Mouse (Mus musculus): ENCODE measurements around the gene Ankrd54. TPM values are rescaled to one million over a fixed set of nuclear protein-coding genes. Genes with fewer than 3 reads are reported as not detected.
A peak's percentile ranks its signal among the peaks of the same experiment; 100 is the strongest.

The Ankrd54 gene
- total RNA-seq (2012; rRNA removed) (37.1 and 38.6 TPM in 2 replicates), total RNA-seq (2014; rRNA removed) (23.1 and 26.4 TPM in 2 replicates), polyA plus RNA-seq (2012; ENCODE audit: insufficient read length, low read depth) (21.8 and 22.8 TPM in 2 replicates)

GRCm38 (mm10) chr15:79062376-79063159 is at the start of gene Ankrd54:
Ankrd54 (minus strand) TSS chr15:79062893.
- H3K27me3 ChIP-seq (replicated peaks): no peaks in the 10 kb centered on the region
- dilution Hi-C loops (cut with MboI; ENCODE audit: extremely low pct_ligation_motif_present, extremely low pct_unique_long_range_greater_than_20kb, low sequenced_read_pairs) (no loop called here), in situ Hi-C loops (cut with MboI; ENCODE audit: low pct_ligation_motif_present, low pct_unique_long_range_greater_than_20kb, low sequenced_read_pairs) (no loop called here)
- DNase-seq (ENCODE audit: extremely low read depth): peak; percentile 100
- H3K79me2 ChIP-seq (replicated peaks; ENCODE audit: control insufficient read depth, extremely low read depth, insufficient read depth, poor library complexity, severe bottlenecking): peaks cover 17% of the 10 kb centered on the region
- H3K4me1 ChIP-seq (ENCODE audit: control insufficient read depth in 1 of 2, insufficient read depth in 2 of 2): peaks cover 17 to 52% of the 10 kb centered on the region in 2 experiments
- peak within 1 kb of the TSS; percentile 90 for H3K4me2 ChIP-seq (ENCODE audit: insufficient read depth, low read depth, poor library complexity, severe bottlenecking)
- H3K4me3 ChIP-seq (replicated peaks in 1 of 3; ENCODE audit: low read depth in 2 of 3, low read length in 2 of 3, poor library complexity in 1 of 3): peak within 1 kb of the TSS; percentile 86 to 96 (median 94)
- peaks cover 12% of the 10 kb centered on the region for H3K9me3 ChIP-seq (replicated peaks; ENCODE audit: low read length)
- H3K36me3 ChIP-seq (replicated peaks in 1 of 2; ENCODE audit: control insufficient read depth in 1 of 2, insufficient read depth in 1 of 2, low read length in 1 of 2): peaks cover 34 to 37% of the 10 kb centered on the region in 2 experiments
- peak within 1 kb of the TSS; percentile 90 for H3K9ac ChIP-seq (ENCODE audit: insufficient read depth, low read depth)
- H3K27ac ChIP-seq (ENCODE audit: insufficient read depth, low read depth): peak within 1 kb of the TSS; percentile 63
- TF ChIP-seq HCFC1 (IDR thresholded peaks at IDR 0.05; ENCODE audit: low read depth, low read length) (peak; percentile 74; the same call in 1 of the 2 replicates), ETS1 (conservative IDR thresholded peaks at IDR 0.05; ENCODE audit: low read depth, low read length) (no peak), TBP (conservative IDR thresholded peaks at IDR 0.05; ENCODE audit: low read depth, low read length) (peak; percentile 83), SIN3A (IDR thresholded peaks at IDR 0.05; ENCODE audit: low read length) (peak; percentile 87), ZC3H11A (IDR thresholded peaks at IDR 0.05; ENCODE audit: low read depth, low read length) (no peak), CHD1 (IDR thresholded peaks at IDR 0.05; ENCODE audit: low read depth, low read length) (no peak), RAD21 (IDR thresholded peaks at IDR 0.05; ENCODE audit: low read depth, low read length) (no peak), MXI1 (IDR thresholded peaks at IDR 0.05; ENCODE audit: low read depth, low read length) (peak; percentile 93), JUND (conservative IDR thresholded peaks at IDR 0.05; ENCODE audit: low read depth, low read length) (no peak), CHD2 (IDR thresholded peaks at IDR 0.05; ENCODE audit: low read length) (peak; percentile 98), BHLHE40 (IDR thresholded peaks at IDR 0.05; ENCODE audit: low read depth, low read length) (no peak), ZNF384 (IDR thresholded peaks at IDR 0.05; ENCODE audit: low read depth, low read length) (no peak), NRF1 (IDR thresholded peaks at IDR 0.05; ENCODE audit: low read depth, low read length) (peak; percentile 60), EP300 (IDR thresholded peaks at IDR 0.05; ENCODE audit: low read length) (no peak), MAX (IDR thresholded peaks at IDR 0.05; ENCODE audit: low read length) (no peak; the same call in 1 of the 2 replicates), ELF1 (IDR thresholded peaks at IDR 0.05; ENCODE audit: low read depth, low read length) (peak; percentile 67; the same call in 1 of the 2 replicates), RCOR1 (conservative IDR thresholded peaks at IDR 0.05; ENCODE audit: low read depth, low read length) (no peak), KAT2A (IDR thresholded peaks at IDR 0.05; ENCODE audit: insufficient replicate concordance, low read length) (0 out of 2 replicates have a peak, but pooled peaks have one; percentile 77), MEF2A (IDR thresholded peaks at IDR 0.05; ENCODE audit: borderline replicate concordance, low read depth, low read length) (no peak), PAX5 (IDR thresholded peaks at IDR 0.05; ENCODE audit: low read length) (no peak), USF2 (conservative IDR thresholded peaks at IDR 0.05; ENCODE audit: low read depth, low read length) (no peak), POLR2A (IDR thresholded peaks at IDR 0.05; ENCODE audit: low read depth, low read length) (peak; percentile 78; the same call in 1 of the 2 replicates), GABPA (IDR thresholded peaks at IDR 0.05; ENCODE audit: insufficient replicate concordance, low read depth, low read length) (no peak), IRF4 (IDR thresholded peaks at IDR 0.05; ENCODE audit: low read depth, low read length) (no peak), MAFK (IDR thresholded peaks at IDR 0.05; ENCODE audit: insufficient replicate concordance, low read length) (no peak), NELFE (IDR thresholded peaks at IDR 0.05; ENCODE audit: low read depth, low read length) (peak; percentile 58; the same call in 1 of the 2 replicates), TCF12 (IDR thresholded peaks at IDR 0.05; ENCODE audit: low read depth, low read length) (peak; percentile 41; the same call in 1 of the 2 replicates), MAZ (IDR thresholded peaks at IDR 0.05; ENCODE audit: low read depth, low read length) (peak; percentile 64; the same call in 1 of the 2 replicates), UBTF (IDR thresholded peaks at IDR 0.05; ENCODE audit: low read depth, low read length) (0 out of 2 replicates have a peak, but pooled peaks have one; percentile 39), MYC (IDR thresholded peaks at IDR 0.05; ENCODE audit: low read depth, low read length) (no peak), CTCF (conservative IDR thresholded peaks at IDR 0.05 in 1 of 2, IDR thresholded peaks at IDR 0.05 in 1 of 2; ENCODE audit: low read depth in 2 of 2, low read length in 2 of 2) (no peak), SMC3 (IDR thresholded peaks at IDR 0.05; ENCODE audit: low read depth, low read length) (no peak)
